Mouse (Mus musculus): Measurements from ENCODE around the gene Dhrs11. TPM values are rescaled to one million over a fixed set of nuclear protein-coding genes. Genes with fewer than 3 reads are reported as not detected.

Dhrs11 gene
- total RNA-seq, 2 experiments from 2014 or later = 36.4 to 45.0 TPM

DNA sequence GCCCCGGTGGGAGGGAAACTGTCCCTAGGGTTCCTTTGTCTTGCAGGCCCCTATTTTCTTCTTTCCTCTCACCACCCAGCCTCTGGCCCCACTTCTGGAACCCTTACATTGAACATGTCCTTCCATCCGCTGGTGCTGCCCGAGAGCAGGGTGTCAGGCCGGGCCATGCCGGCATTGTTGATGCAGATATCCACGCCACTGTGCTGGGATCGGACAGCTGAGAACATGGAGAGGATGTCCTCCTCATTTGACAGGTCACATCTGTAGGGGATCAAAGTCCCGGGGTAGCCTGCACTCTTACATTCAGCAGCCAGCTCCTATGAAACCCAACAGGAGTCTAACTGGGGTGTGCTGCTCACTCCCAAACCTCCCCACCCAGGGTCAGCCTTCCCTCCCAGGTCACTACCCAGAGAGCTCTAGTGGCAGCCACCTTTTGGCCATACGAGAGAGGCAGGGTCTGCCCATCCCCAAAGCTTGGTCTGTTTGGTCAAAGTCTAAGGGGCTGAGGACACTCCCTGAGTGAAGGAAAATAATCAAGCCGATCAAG, 3.5 kb downstream of the Dhrs11 start:
- no peak for DNase-seq

- peak in 1 of 2 experiments; percentile 27 for DNase-seq
These were observed 5.3 kb downstream of the Dhrs11 start for GRCm38 (mm10) chr11:84823484-84823897.

DNA sequence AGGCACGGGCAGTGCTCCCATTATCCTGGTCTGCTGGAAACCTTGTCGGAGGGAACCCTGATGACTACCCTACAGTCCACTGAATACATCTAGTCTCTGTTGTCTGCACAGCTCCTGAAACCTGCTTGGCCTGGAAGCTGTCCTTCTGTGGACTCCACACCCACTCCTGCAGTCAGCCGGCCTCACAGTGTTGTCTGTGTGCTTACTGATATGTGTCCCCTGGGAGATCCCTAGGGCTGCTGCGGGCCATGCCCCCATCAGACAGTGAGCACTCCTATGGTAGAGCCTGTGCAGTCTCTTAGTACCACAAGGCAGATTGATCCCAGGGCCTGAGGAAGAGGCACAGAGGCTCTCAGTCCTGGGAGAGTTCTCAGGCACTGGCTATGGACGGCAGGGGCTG, 6.3 kb downstream of the Dhrs11 start:
- DNase-seq = no peak

DNA sequence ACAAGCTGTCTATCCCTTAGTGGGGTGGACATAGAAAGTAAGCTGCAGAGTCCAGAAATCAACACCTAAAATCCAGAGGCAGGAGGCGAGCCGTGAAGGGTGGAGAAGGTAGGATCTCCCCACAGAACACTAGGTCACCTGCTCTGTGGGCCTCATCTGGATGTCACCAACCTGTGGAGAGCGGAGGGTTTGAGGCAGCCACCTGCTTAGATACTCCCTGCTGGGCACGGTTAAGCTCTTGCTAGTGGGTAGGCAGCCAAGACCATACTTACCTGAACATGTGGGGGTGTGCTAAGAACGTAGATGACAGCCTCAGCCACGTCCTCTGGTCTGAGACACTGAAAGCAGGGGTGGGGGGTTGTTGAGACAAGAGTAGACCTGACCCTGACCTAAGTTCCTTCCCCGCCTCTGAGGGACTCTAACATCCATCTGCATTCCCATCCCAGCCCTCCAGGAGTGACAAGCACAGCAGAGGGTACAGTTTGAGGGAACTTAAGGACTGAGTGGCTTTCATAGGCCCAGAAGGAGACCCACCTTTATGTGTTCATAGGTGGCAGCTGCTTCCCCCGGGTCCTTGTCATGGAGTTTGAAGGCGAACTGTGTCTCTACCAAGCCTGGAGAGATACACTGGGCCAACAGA, 7.5 kb downstream of the Dhrs11 start:
- DNase-seq = no peak

DNA sequence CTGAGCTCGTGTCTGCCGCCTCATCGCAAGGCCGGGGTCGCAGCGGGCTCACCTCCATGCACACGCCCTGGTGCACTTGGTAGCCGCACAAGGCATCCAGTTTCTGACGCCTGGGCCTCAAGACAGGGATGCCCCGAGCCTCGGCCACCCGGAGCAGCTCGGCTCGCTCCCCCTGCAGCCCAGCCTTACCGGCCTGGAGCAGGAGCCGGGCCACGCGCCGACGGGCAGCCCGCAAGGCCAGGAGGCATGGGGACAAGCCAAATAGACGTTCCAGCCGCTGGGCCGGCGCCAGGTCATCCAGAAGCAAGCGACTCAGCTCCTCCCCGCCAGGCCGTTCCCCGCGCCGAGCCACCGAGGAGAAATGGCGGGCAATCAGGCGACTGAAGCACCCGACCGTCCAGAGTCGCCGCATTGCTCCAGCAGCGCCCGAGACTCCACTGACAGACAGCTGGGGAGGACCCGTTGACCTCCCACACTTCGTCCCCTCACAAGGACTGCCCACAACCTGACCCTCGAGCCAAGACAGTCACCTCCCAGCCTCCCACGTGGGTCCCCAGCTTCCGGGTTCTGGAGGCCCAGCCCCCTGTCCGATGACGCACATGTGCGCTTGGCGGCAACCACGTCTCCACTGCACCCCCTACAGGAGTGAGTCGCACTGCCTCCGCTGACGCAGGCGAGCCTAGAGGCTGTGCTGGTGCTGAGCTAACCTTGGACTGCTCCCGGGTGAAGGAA, 9.7 kb downstream of the Dhrs11 start, which contains the start of gene Mrm1:
TSS of gene Mrm1 (minus strand) at position 555 of the 732 bp plus-strand sequence.
- DNase-seq = peak; percentile 98 to 99

GRCm38 (mm10) chr11:84818085-84818960, 10.5 kb downstream of the Dhrs11 start:
- peak; percentile 89 to 90 for DNase-seq

DNA sequence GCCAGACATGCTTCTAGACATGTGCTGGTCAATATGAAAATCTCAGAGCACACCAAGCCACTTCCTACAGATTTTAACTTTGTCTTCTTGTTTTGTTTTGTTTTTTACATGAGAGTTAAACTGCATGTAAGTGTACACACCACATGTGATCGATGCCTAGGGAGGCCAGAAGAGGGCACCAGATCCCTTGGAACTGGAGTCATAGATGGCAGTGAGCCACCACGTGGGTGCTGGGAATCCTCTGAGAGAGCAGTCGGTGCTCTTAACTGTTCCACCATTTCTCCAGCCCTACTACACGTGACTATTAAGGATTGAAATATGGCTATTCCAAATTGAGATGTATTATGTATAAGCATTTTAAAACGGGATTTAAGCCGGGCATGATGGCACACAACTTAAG, 11.4 kb downstream of the Dhrs11 start:
- DNase-seq = peak in 1 of 2 experiments; percentile 42

GRCm38 (mm10) chr11:84813724-84814510, 14.9 kb downstream of the Dhrs11 start:
- DNase-seq = peak; percentile 69 to 72

- DNase-seq = peak; percentile 55 to 56
These were observed 24.4 kb downstream of the Dhrs11 start for GRCm38 (mm10) chr11:84804373-84804772.

GRCm38 (mm10) chr11:84797627-84798353, 31.0 kb downstream of the Dhrs11 start:
- peak; percentile 70 to 75 for DNase-seq

DNA sequence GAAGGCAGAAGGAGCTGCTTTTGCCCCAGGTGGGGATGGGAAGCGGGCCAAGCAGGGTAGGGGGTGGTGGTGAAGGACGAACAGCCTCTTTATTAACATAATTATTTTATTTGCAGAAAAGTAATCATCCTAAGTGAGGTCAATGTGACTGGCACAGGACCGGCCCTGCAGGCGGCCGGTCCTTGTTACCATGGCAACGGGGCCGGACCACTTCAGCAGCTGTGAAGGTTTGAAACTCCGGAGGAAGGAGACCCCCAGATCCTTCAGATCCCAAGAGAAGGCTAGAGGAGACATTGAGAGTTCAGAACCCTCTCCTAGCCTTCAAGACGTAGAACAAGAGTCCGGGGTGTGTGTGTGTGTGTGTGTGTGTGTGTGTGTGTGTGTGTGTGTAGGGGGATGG, 31.8 kb downstream of the Dhrs11 start:
- no peak for DNase-seq

GRCm38 (mm10) chr11:84794496-84795113, 34.2 kb downstream of the Dhrs11 start:
- DNase-seq = peak; percentile 72 to 75

GRCm38 (mm10) chr11:84793545-84793944, 35.2 kb downstream of the Dhrs11 start:
- DNase-seq = no peak

GRCm38 (mm10) chr11:84790383-84790782, 38.4 kb downstream of the Dhrs11 start:
- no peak for DNase-seq

DNA sequence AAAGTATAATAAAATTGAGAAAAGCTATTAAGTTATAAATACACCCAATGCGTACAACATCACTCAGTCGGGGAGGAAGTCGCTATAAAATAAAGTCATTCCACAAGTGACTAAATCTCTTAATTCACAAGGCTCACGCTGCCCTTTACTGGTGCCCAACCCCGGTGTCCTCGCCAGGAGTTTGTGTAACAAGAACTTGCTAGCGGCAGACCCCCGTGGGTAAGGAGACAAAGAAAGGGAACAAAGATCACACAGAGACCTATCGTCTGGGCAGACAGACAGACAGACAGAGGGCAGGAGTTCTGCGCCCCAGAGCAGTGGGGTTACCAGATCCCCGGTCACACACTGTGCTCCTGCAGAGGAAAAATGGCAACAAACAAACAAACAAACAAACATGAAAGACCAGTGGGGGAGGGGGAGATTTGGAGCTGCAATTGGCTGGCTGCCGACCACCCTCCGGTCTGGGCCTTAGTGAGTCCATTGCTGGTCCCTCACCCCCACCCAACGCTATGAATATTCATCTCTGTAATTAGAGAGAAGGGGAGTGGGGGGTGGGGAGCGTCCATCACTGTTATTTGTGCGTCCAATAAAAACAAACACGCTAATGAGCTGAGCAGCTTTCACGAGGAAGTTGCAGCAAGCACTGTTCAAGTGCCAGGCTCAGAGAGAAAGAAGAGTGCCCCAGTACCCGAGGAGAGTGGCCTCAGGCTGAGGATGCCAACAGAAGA, 48.5 kb downstream of the Dhrs11 start:
- no peak for DNase-seq

- DNase-seq = no peak
These were observed 53.2 kb downstream of the Dhrs11 start for GRCm38 (mm10) chr11:84775560-84775959.

DNA sequence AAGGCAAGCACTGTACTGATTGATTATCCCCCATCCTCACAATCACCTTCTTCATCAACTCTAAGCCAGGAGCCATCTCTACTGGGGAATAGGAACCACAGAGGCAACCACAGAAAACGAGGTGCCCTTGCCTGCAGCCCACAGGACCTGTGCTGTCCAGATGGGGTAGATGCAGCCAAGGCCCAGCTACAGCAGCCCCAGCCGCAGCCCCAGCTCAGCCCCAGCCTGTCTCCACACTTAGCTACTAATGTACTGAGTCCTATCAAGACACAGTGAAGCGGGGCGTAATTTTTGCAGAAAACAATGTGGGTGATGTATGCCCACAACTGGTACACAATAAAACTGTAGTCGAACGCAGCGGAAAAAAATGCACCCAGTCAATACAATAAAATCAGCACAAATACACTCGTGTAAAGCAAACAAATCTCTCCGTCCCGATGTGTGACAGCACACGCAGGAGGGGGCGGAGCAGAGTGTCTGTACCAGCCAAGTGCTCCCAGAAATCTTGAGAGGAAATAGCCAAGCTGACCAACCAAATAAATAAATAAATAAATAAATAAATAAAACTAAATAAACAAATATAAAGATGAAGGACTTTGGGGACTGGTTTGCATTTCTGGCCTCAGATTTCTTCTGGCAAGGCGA, 53.8 kb downstream of the Dhrs11 start:
- DNase-seq = no peak
